Mouse (Mus musculus) liver, adult 2 months (tissue): ENCODE data around the gene Atp6v1a.

Experiments used
- CTCF ChIP-seq: fragments of 200-500 bp; IDR thresholded peaks from 2 replicates; pipeline ENCODE4 v1.5.1; 2011; ENCODE audit warnings: low read depth, low read length, control low read depth
- POLR2A ChIP-seq: fragments of 200-500 bp; IDR thresholded peaks from 2 replicates; pipeline ENCODE4 v1.6.1; 2011; ENCODE audit warnings: low read length, control low read depth; ENCODE audit not compliant: insufficient read depth; ENCODE audit errors: extremely low read depth

- TF ChIP-seq CTCF: no peak
- TF ChIP-seq POLR2A: no peak
These were observed 47.7 kb upstream of the Atp6v1a start for GRCm38 (mm10) chr16:44187172-44187571.
